Mouse (Mus musculus): ENCODE results near the gene Lct. TPM values are rescaled to one million over a fixed set of nuclear protein-coding genes. Genes with fewer than 3 reads are reported as not detected.
"Not testable (repeated sequence)": the region's sequence is repeated elsewhere in the genome, so short reads cannot be mapped to it uniquely, and the experiment has no call there.

Gene Lct
- polyA plus RNA-seq, 1 experiment from 2014 or later, result 0.10 TPM

- no peak for ATAC-seq (replicated peaks)
- no peak overlapping the region for H3K4me3 ChIP-seq
Measured at GRCm38 (mm10) chr1:128290295-128290694, 37.8 kb downstream of the Lct start.

GRCm38 (mm10) chr1:128285136-128285535 is 43.0 kb downstream of the Lct start:
- H3K9ac ChIP-seq, result no peak overlapping the region
- no peak overlapping the region for H3K4me3 ChIP-seq
- no peaks in the 10 kb centered on the region; the same call in 1 of the 2 replicates for H3K36me3 ChIP-seq (replicated peaks)
- no peaks in the 10 kb centered on the region for H3K27me3 ChIP-seq (replicated peaks)
- 80% methylated on average over 9 of the region's 9 CpGs for WGBS
- no peak overlapping the region for H3K27ac ChIP-seq
- H3K9me3 ChIP-seq, result no peaks in the 10 kb centered on the region
- no peaks in the 10 kb centered on the region for H3K4me1 ChIP-seq
- ATAC-seq (replicated peaks), result no peak
- H3K4me2 ChIP-seq, result no peak overlapping the region

More at GRCm38 (mm10) chr1:128290295-128290694, 37.8 kb downstream of the Lct start:
- 84% methylated on average over 5 of the region's 5 CpGs for WGBS
- H3K9me3 ChIP-seq, result no peaks in the 10 kb centered on the region
- no peaks in the 10 kb centered on the region for H3K4me1 ChIP-seq
- no peak overlapping the region for H3K4me2 ChIP-seq
- H3K9ac ChIP-seq, result no peak overlapping the region
- H3K27me3 ChIP-seq (replicated peaks), result no peaks in the 10 kb centered on the region
- H3K36me3 ChIP-seq (replicated peaks), result no peaks in the 10 kb centered on the region
- no peak overlapping the region for H3K27ac ChIP-seq

- Histone ChIP-seq H3K27ac (no peak overlapping the region), H3K4me1 (no peaks in the 10 kb centered on the region), H3K4me3 (no peak overlapping the region), H3K9me3 (no peaks in the 10 kb centered on the region), H3K27me3 (replicated peaks) (no peaks in the 10 kb centered on the region), H3K4me2 (no peak overlapping the region), H3K9ac (no peak overlapping the region), H3K36me3 (replicated peaks) (peaks cover 7% of the 10 kb centered on the region; the same call in 1 of the 2 replicates)
- WGBS, result 95% methylated on average over 8 of the region's 8 CpGs
- no peak for ATAC-seq (replicated peaks)
Measured at GRCm38 (mm10) chr1:128284157-128284690, 43.9 kb downstream of the Lct start.

GRCm38 (mm10) chr1:128282924-128283323 is 45.2 kb downstream of the Lct start:
- peaks cover 17% of the 10 kb centered on the region; the same call in 1 of the 2 replicates for H3K36me3 ChIP-seq (replicated peaks)
- no peak overlapping the region for H3K4me2 ChIP-seq
- no peak overlapping the region for H3K27ac ChIP-seq
- no peaks in the 10 kb centered on the region for H3K27me3 ChIP-seq (replicated peaks)
- H3K9ac ChIP-seq, result no peak overlapping the region
- 97% methylated on average over 3 of the region's 3 CpGs for WGBS
- no peak overlapping the region for H3K4me3 ChIP-seq
- H3K4me1 ChIP-seq, result no peaks in the 10 kb centered on the region
- H3K9me3 ChIP-seq, result no peaks in the 10 kb centered on the region
- no peak for ATAC-seq (replicated peaks)

GRCm38 (mm10) chr1:128281753-128282152 is 46.4 kb downstream of the Lct start:
- no peak for ATAC-seq (replicated peaks)
- no peaks in the 10 kb centered on the region for H3K4me1 ChIP-seq
- 98% methylated on average over 3 of the region's 3 CpGs for WGBS

GRCm38 (mm10) chr1:128278563-128278962 is 49.6 kb downstream of the Lct start:
- Histone ChIP-seq H3K4me2 (no peak overlapping the region), H3K27me3 (replicated peaks) (no peaks in the 10 kb centered on the region), H3K9ac (no peak overlapping the region), H3K9me3 (no peaks in the 10 kb centered on the region), H3K36me3 (replicated peaks) (peaks cover 50% of the 10 kb centered on the region), H3K4me1 (no peaks in the 10 kb centered on the region), H3K27ac (no peak overlapping the region), H3K4me3 (no peak overlapping the region)
- WGBS, result 96% methylated on average over 3 of the region's 3 CpGs
- no peak for ATAC-seq (replicated peaks)

More at GRCm38 (mm10) chr1:128281753-128282152, 46.4 kb downstream of the Lct start:
- no peaks in the 10 kb centered on the region for H3K27me3 ChIP-seq (replicated peaks)
- H3K4me2 ChIP-seq, result no peak overlapping the region
- H3K27ac ChIP-seq, result no peak overlapping the region
- H3K9ac ChIP-seq, result no peak overlapping the region
- H3K4me3 ChIP-seq, result no peak overlapping the region
- H3K9me3 ChIP-seq, result no peaks in the 10 kb centered on the region
- peaks cover 25% of the 10 kb centered on the region; the same call in 1 of the 2 replicates for H3K36me3 ChIP-seq (replicated peaks)

GRCm38 (mm10) chr1:128275908-128276307 is 52.2 kb downstream of the Lct start:
- WGBS, result 96% methylated on average over 1 of the region's 1 CpGs
- Histone ChIP-seq H3K9ac (no peak overlapping the region), H3K36me3 (replicated peaks) (peaks cover 67% of the 10 kb centered on the region), H3K27ac (no peak overlapping the region), H3K27me3 (replicated peaks) (no peaks in the 10 kb centered on the region), H3K9me3 (no peaks in the 10 kb centered on the region), H3K4me2 (no peak overlapping the region), H3K4me1 (no peaks in the 10 kb centered on the region), H3K4me3 (no peak overlapping the region)
- ATAC-seq (replicated peaks), result no peak

GRCm38 (mm10) chr1:128270731-128271130 is 57.4 kb downstream of the Lct start:
- Histone ChIP-seq H3K36me3 (replicated peaks) (peaks cover 68% of the 10 kb centered on the region), H3K27me3 (replicated peaks) (no peaks in the 10 kb centered on the region), H3K9ac (no peak overlapping the region), H3K27ac (no peak overlapping the region), H3K4me2 (no peak overlapping the region), H3K9me3 (no peaks in the 10 kb centered on the region), H3K4me1 (no peaks in the 10 kb centered on the region), H3K4me3 (no peak overlapping the region)
- 96% methylated on average over 3 of the region's 3 CpGs for WGBS
- ATAC-seq (replicated peaks), result no peak

GRCm38 (mm10) chr1:128267061-128267460 is 61.1 kb downstream of the Lct start:
- not testable (repeated sequence) for H3K9me3 ChIP-seq; H3K4me3 ChIP-seq; H3K27ac ChIP-seq; H3K4me1 ChIP-seq; H3K4me2 ChIP-seq; ATAC-seq (replicated peaks); H3K9ac ChIP-seq; H3K27me3 ChIP-seq (replicated peaks)
- 91% methylated on average over 7 of the region's 7 CpGs for WGBS
- peaks cover 61% of the 10 kb centered on the region for H3K36me3 ChIP-seq (replicated peaks)

GRCm38 (mm10) chr1:128244727-128245355 is 83.3 kb downstream of the Lct start:
- H3K27me3 ChIP-seq (replicated peaks), result no peaks in the 10 kb centered on the region
- H3K27ac ChIP-seq, result peak overlapping the region; percentile 92
- H3K9me3 ChIP-seq, result no peaks in the 10 kb centered on the region
- ATAC-seq (replicated peaks), result peak; percentile 59
- H3K4me1 ChIP-seq, result peaks cover 23% of the 10 kb centered on the region
- peak overlapping the region; percentile 81 for H3K9ac ChIP-seq
- peak overlapping the region; percentile 90 for H3K4me2 ChIP-seq
- H3K4me3 ChIP-seq, result peak overlapping the region; percentile 66
- no peaks in the 10 kb centered on the region for H3K36me3 ChIP-seq (replicated peaks)
- WGBS, result 2% methylated on average over 19 of the region's 19 CpGs

- peak overlapping the region; percentile 92 for H3K27ac ChIP-seq
- no peaks in the 10 kb centered on the region for H3K27me3 ChIP-seq (replicated peaks)
- peak overlapping the region; percentile 81 for H3K9ac ChIP-seq
- no peaks in the 10 kb centered on the region for H3K9me3 ChIP-seq
- peak overlapping the region; percentile 90 for H3K4me2 ChIP-seq
- peaks cover 23% of the 10 kb centered on the region for H3K4me1 ChIP-seq
- peak overlapping the region; percentile 66 for H3K4me3 ChIP-seq
- ATAC-seq (replicated peaks), result peak; percentile 95
- no peaks in the 10 kb centered on the region for H3K36me3 ChIP-seq (replicated peaks)
- under 1% methylated on average over 70 of the region's 71 CpGs for WGBS
Measured at GRCm38 (mm10) chr1:128243996-128244726, 84.0 kb downstream of the Lct start.

GRCm38 (mm10) chr1:128243627-128243995 is 84.5 kb downstream of the Lct start, which contains the start of gene Ubxn4:
TSS of gene Ubxn4 (plus strand) at chr1:128243964.
- Histone ChIP-seq H3K4me3 (peak within 1 kb of the TSS; percentile 66), H3K9me3 (no peaks in the 10 kb centered on the region), H3K9ac (peak within 1 kb of the TSS; percentile 81), H3K27ac (peak within 1 kb of the TSS; percentile 92), H3K27me3 (replicated peaks) (no peaks in the 10 kb centered on the region), H3K4me2 (peak within 1 kb of the TSS; percentile 90), H3K4me1 (peaks cover 23% of the 10 kb centered on the region), H3K36me3 (replicated peaks) (0 out of 2 replicates have a peak, but pooled peaks cover 4% of the 10 kb centered on the region)
- ATAC-seq (replicated peaks), result peak; percentile 63
- WGBS, result 6% methylated on average over 10 of the region's 10 CpGs

All from midbrain, embryonic 15.5 days (tissue).